Mouse (Mus musculus) kidney, embryonic 16.5 days (tissue): ENCODE results near the gene Srrm4. TPM values are rescaled to one million over a fixed set of nuclear protein-coding genes. Genes with fewer than 3 reads are reported as not detected.

ENCODE experiments used
- ATAC-seq: fragments of 200-750 bp; cut with Nextera tagmentation; 2 replicates; pipeline ENCODE4 v1.8.0; 2017; ENCODE audit warnings: moderate TSS enrichment; ENCODE audit not compliant: low FRiP score, low TSS enrichment
- H3K27ac ChIP-seq: fragments of 300-500 bp; sonication (generic); 2 replicates; pipeline ENCODE4 v1.5.1; 2014; ENCODE audit warnings: low read length
- H3K27me3 ChIP-seq: fragments of 300-500 bp; sonication (generic); 2 replicates; pipeline ENCODE4 v1.6.1; 2014; ENCODE audit warnings: low read length, control low read depth, mixed read lengths; ENCODE audit not compliant: insufficient read depth
- H3K36me3 ChIP-seq: fragments of 300-500 bp; sonication (generic); 2 replicates; pipeline ENCODE4 v1.6.1; 2014; ENCODE audit warnings: low read length, control low read depth, mixed read lengths; ENCODE audit not compliant: insufficient read depth
- H3K4me1 ChIP-seq: fragments of 300-500 bp; sonication (generic); 2 replicates; pipeline ENCODE4 v1.6.1; 2014; ENCODE audit warnings: low read length, control low read depth, mixed read lengths; ENCODE audit not compliant: insufficient read depth
- H3K4me2 ChIP-seq: fragments of 300-500 bp; sonication (generic); replicated peaks from 2 replicates; pipeline ENCODE4 v1.6.1; 2014; ENCODE audit warnings: low read depth, low read length
- H3K4me3 ChIP-seq: fragments of 300-500 bp; sonication (generic); 2 replicates; pipeline ENCODE4 v1.5.1; 2014; ENCODE audit warnings: mild to moderate bottlenecking, low read length
- H3K9ac ChIP-seq: fragments of 300-500 bp; sonication (generic); replicated peaks from 2 replicates; pipeline ENCODE4 v1.6.1; 2014; ENCODE audit warnings: low read length
- H3K9me3 ChIP-seq: fragments of 300-500 bp; sonication (generic); 2 replicates; pipeline ENCODE4 v1.6.1; 2016; ENCODE audit warnings: low read length, control low read depth
- WGBS: fragments of 180-500 bp; shearing (Covaris S2); extraction: QIAGEN DNeasy Blood & Tissue Kit; methylation state at CpG from one replicate; pipeline ENCODE4 v1.1.7; 2014; 5-methylcytosine and 5-hydroxymethylcytosine counted together
- polyA plus RNA-seq: library from polyadenylated mRNA; unstranded; fragments of >200 nt; fragmentation: Nextera tagmentation; extraction: Ambion mirVana; gene quantifications from 2 replicates; pipeline ENCODE4 v1.2.1, GENCODE M21; 2015

Srrm4 gene
- polyA plus RNA-seq, 1 experiment from 2014 or later: 0.40 TPM

GRCm38 (mm10) chr5:116559091-116559490, 32.5 kb downstream of the Srrm4 start:
- 36% methylated on average over 7 of the region's 7 CpGs for WGBS
- H3K27me3 ChIP-seq: no peaks in the 10 kb centered on the region

DNA sequence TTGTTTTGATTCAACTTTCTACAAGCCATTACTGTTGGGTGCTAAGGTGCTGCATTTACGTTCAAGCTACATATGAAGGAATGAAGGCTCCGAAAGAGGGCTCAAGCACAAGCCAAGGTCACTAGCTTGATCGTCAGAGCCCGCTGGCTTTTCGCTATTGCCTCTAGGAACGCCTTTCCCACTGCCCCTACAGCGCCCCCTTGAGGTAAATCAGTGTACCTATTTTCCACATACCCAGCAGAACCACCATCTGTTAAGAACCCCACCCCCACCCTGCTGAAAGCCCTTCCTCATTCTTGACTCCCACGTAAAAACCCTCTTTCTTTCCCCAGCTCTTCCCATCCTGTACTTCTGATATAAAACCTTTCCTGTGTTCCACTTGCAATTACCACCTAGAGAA, 35.0 kb downstream of the Srrm4 start:
- no peaks in the 10 kb centered on the region for H3K4me1 ChIP-seq
- no peak for ATAC-seq
- no peak overlapping the region for H3K4me2 ChIP-seq
- no peak overlapping the region for H3K4me3 ChIP-seq
- H3K9ac ChIP-seq: no peak overlapping the region
- WGBS: 36% methylated on average over 8 of the region's 8 CpGs
- H3K36me3 ChIP-seq: no peaks in the 10 kb centered on the region
- H3K27me3 ChIP-seq: no peaks in the 10 kb centered on the region
- no peaks in the 10 kb centered on the region for H3K9me3 ChIP-seq
- H3K27ac ChIP-seq: no peak overlapping the region

More at GRCm38 (mm10) chr5:116559091-116559490, 32.5 kb downstream of the Srrm4 start:
- Histone ChIP-seq H3K9me3 (no peaks in the 10 kb centered on the region), H3K4me3 (no peak overlapping the region), H3K27ac (no peak overlapping the region), H3K4me1 (no peaks in the 10 kb centered on the region), H3K4me2 (no peak overlapping the region), H3K9ac (no peak overlapping the region), H3K36me3 (no peaks in the 10 kb centered on the region)
- no peak for ATAC-seq

DNA sequence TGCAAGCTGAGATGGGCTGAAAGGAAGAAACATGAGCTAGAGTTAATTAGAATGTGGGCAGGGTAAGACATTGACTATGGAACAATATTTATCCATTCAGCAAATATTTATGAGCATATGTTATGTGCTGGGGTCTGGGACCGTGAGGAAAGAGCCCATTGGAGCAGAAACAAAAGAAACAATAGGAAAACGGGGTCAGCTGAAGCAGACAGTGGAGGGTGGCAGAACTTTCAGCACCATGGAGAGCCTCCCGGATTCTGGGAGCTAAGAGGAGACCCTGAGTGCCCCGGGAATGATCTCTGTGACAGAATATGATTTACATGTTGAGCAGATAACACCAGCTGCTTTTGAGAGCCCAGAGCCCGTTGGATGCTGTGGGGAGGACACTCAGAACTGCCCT, 37.7 kb downstream of the Srrm4 start:
- 9% methylated on average over 5 of the region's 5 CpGs for WGBS
- H3K36me3 ChIP-seq: no peaks in the 10 kb centered on the region
- H3K27ac ChIP-seq: no peak overlapping the region
- H3K27me3 ChIP-seq: no peaks in the 10 kb centered on the region
- H3K9me3 ChIP-seq: no peaks in the 10 kb centered on the region
- H3K4me3 ChIP-seq: no peak overlapping the region
- H3K9ac ChIP-seq: no peak overlapping the region
- no peak for ATAC-seq
- H3K4me1 ChIP-seq: no peaks in the 10 kb centered on the region
- H3K4me2 ChIP-seq: no peak overlapping the region

- no peak overlapping the region for H3K27ac ChIP-seq
- WGBS: 59% methylated on average over 2 of the region's 2 CpGs
- H3K4me1 ChIP-seq: no peaks in the 10 kb centered on the region
- no peak overlapping the region for H3K9ac ChIP-seq
- H3K9me3 ChIP-seq: no peaks in the 10 kb centered on the region
- ATAC-seq: no peak
- no peaks in the 10 kb centered on the region for H3K27me3 ChIP-seq
- H3K36me3 ChIP-seq: no peaks in the 10 kb centered on the region
- H3K4me2 ChIP-seq: no peak overlapping the region
- no peak overlapping the region for H3K4me3 ChIP-seq
Observed at GRCm38 (mm10) chr5:116553106-116553505, 38.5 kb downstream of the Srrm4 start.

- no peak for ATAC-seq
- no peak overlapping the region for H3K4me3 ChIP-seq
- no peaks in the 10 kb centered on the region for H3K36me3 ChIP-seq
- H3K27ac ChIP-seq: no peak overlapping the region
- no peaks in the 10 kb centered on the region for H3K4me1 ChIP-seq
- no peak overlapping the region for H3K9ac ChIP-seq
- H3K4me2 ChIP-seq: no peak overlapping the region
- no peaks in the 10 kb centered on the region for H3K9me3 ChIP-seq
- no peaks in the 10 kb centered on the region for H3K27me3 ChIP-seq
Observed at GRCm38 (mm10) chr5:116552584-116552983, 39.0 kb downstream of the Srrm4 start.

DNA sequence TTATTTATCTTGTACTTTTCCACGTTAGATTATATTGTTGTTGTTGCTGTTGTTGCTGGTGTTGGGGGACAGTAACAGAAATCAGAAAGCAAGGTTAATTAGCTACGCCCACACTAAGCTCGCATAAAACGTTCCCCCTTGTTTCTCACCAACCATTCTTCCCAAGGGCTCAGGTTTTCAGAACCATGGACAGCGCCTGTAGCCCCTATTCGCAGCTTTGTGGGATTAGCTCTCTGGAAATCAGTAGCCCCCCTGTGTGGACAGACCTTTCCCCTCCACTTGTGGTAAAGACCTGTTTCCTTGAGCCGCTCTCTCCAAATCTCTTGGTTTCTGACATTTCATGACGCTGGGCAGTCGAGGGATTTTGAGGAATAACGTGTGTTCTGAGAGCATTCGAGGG, 45.9 kb downstream of the Srrm4 start:
- no peak overlapping the region for H3K9ac ChIP-seq
- H3K27me3 ChIP-seq: no peaks in the 10 kb centered on the region
- H3K27ac ChIP-seq: no peak overlapping the region
- H3K4me3 ChIP-seq: no peak overlapping the region
- H3K36me3 ChIP-seq: no peaks in the 10 kb centered on the region
- no peaks in the 10 kb centered on the region for H3K4me1 ChIP-seq
- H3K4me2 ChIP-seq: no peak overlapping the region
- 0 out of 2 replicates have a peak, but pooled peaks cover 2% of the 10 kb centered on the region for H3K9me3 ChIP-seq
- WGBS: 36% methylated on average over 11 of the region's 11 CpGs
- no peak for ATAC-seq

DNA sequence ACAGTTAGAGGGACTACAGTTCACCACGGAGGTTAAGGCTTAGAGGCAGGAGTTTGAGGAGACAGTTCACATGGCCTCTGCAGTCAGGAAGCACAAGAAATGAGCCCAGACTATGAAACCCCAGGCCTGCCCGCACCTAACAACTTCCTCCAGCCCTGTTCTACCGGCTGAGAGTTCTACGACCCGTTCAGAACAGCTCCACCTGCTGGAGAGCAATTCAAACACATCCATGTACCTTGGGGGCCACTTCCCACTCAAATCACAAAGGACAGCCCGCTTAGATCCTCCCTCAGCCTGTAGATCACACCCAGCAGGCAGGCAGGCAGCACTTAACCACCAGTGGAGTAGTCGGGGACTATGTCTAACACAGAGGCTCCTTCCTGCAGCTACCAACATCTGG, 49.3 kb downstream of the Srrm4 start:
- H3K36me3 ChIP-seq: no peaks in the 10 kb centered on the region
- 0 out of 2 replicates have a peak, but pooled peaks cover 2% of the 10 kb centered on the region for H3K9me3 ChIP-seq
- no peak overlapping the region for H3K4me3 ChIP-seq
- WGBS: 51% methylated on average over 7 of the region's 7 CpGs
- no peak overlapping the region for H3K27ac ChIP-seq
- no peak overlapping the region for H3K4me2 ChIP-seq
- H3K4me1 ChIP-seq: no peaks in the 10 kb centered on the region
- no peak overlapping the region for H3K9ac ChIP-seq
- no peak for ATAC-seq
- H3K27me3 ChIP-seq: no peaks in the 10 kb centered on the region

DNA sequence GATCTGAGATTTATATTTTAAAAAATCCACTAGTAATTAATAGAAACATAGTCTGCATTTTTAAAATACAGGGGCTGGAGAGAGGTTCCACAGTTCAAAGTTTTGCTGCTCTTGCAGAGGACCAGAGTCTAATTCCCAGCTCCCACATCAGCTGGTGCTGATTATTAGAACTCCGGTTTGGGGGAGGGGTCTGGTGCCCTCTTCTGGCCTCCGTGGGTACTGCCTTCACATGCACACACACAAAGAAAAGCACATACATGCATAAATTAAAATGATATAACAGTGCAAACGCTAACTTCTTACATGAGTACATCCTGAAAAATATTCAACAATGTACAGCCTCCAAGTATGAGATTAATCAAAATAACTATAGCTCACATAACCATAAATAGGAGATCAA, 50.5 kb downstream of the Srrm4 start:
- Histone ChIP-seq H3K36me3 (no peaks in the 10 kb centered on the region), H3K4me1 (no peaks in the 10 kb centered on the region), H3K4me3 (no peak overlapping the region), H3K9me3 (0 out of 2 replicates have a peak, but pooled peaks cover 2% of the 10 kb centered on the region), H3K27me3 (no peaks in the 10 kb centered on the region), H3K27ac (no peak overlapping the region), H3K4me2 (no peak overlapping the region), H3K9ac (no peak overlapping the region)
- 78% methylated on average over 3 of the region's 3 CpGs for WGBS
- ATAC-seq: no peak

DNA sequence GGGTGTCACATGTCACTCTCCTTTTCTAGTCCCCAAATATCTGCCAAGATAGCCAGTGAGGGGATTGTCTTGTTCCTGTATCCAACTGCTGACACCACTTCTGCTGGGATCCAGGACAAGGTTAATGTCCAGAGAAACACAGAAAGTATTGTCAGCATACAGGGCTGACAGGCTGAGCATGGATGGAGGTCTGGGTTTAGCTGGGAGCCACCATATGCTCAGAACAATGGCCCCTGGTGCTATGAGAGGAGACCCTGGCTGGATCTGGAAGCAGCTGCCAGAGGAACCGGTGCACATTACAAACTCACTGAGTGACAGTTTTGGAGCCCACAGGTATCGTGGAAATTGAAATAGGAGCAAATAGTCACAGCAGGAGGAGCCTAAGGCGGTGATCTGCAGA, 52.3 kb downstream of the Srrm4 start:
- no peak overlapping the region for H3K9ac ChIP-seq
- no peak overlapping the region for H3K4me3 ChIP-seq
- no peak overlapping the region for H3K4me2 ChIP-seq
- H3K9me3 ChIP-seq: 0 out of 2 replicates have a peak, but pooled peaks cover 2% of the 10 kb centered on the region
- WGBS: 63% methylated on average over 3 of the region's 3 CpGs
- no peaks in the 10 kb centered on the region for H3K27me3 ChIP-seq
- no peak overlapping the region for H3K27ac ChIP-seq
- no peak for ATAC-seq
- no peaks in the 10 kb centered on the region for H3K4me1 ChIP-seq
- no peaks in the 10 kb centered on the region for H3K36me3 ChIP-seq

GRCm38 (mm10) chr5:116538491-116538890, 53.1 kb downstream of the Srrm4 start:
- H3K9me3 ChIP-seq: 0 out of 2 replicates have a peak, but pooled peaks cover 2% of the 10 kb centered on the region
- H3K27ac ChIP-seq: no peak overlapping the region
- H3K4me3 ChIP-seq: no peak overlapping the region
- no peaks in the 10 kb centered on the region for H3K4me1 ChIP-seq
- ATAC-seq: no peak
- H3K4me2 ChIP-seq: no peak overlapping the region
- no peak overlapping the region for H3K9ac ChIP-seq
- H3K27me3 ChIP-seq: no peaks in the 10 kb centered on the region
- 73% methylated on average over 3 of the region's 3 CpGs for WGBS
- no peaks in the 10 kb centered on the region for H3K36me3 ChIP-seq
